Mouse (Mus musculus) right cerebral cortex, postnatal 25 days (tissue): Measurements from ENCODE around the gene Otud4.
A peak's percentile ranks its signal among the peaks of the same experiment; 100 is the strongest.
"Not testable (repeated sequence)": the region's sequence is repeated elsewhere in the genome, so short reads cannot be mapped to it uniquely, and the experiment has no call there.

Source experiments
- DNase-seq: peaks from one replicate; pipeline ENCODE4 v3.0.0; 2022

Gene Otud4

GRCm38 (mm10) chr8:79638707-79639549 is 490 bp upstream of the Otud4 start:
- peak; percentile 99 for DNase-seq

GRCm38 (mm10) chr8:79641119-79641518 is 1.7 kb downstream of the Otud4 start:
- no peak for DNase-seq

- no peak for DNase-seq
Observed at GRCm38 (mm10) chr8:79649569-79649968, 10.2 kb downstream of the Otud4 start.

DNA sequence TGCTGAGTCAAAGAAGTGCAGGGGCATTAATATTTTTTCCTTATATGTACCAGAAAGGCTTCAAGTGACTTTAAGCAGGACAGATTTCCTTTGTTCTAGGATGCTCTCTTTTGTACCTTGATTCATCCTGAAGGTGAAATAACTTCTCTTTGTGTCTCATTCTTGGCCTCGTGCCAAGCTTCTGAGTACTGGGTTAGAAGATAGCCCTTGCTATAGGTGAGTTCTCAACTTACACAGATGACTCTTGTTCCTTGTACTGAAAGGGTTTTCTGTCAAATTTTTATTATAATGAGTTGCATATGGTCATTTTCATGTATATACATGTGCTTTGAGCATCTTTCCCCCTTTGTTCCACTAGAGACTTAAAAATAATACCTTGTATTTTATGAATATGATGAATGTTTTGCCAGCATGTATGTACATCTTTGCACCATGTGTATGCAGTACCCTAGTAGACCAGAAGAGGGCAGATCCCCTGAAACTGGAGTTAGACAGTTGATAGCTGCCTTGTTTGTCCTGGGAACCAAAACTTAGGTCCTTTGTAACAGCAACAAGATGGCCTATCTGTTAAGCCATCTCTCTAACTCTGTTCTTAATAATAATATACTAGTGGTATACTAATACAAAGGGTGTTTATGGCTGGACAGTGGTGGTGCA is 10.9 kb downstream of the Otud4 start:
- DNase-seq: no peak

DNA sequence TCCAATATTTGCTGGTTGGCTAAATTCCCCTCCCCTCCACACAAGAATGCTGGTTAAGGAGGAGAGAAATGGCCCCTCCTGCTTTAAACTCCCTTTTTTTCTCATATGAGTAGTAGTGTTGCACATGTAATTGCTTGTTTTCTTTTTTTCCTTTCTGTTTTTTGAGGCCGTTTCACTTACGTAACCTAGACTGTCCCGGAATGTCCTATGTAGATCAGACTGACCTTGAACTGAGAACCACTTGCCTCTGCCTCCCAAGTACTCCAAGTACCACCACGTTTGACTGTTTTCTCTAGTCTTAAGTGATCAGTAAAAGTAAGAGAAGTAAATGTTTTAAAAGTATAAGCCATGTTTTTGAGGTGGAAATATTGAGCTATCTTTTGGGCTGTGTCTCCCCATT is 14.3 kb downstream of the Otud4 start:
- no peak for DNase-seq

DNA sequence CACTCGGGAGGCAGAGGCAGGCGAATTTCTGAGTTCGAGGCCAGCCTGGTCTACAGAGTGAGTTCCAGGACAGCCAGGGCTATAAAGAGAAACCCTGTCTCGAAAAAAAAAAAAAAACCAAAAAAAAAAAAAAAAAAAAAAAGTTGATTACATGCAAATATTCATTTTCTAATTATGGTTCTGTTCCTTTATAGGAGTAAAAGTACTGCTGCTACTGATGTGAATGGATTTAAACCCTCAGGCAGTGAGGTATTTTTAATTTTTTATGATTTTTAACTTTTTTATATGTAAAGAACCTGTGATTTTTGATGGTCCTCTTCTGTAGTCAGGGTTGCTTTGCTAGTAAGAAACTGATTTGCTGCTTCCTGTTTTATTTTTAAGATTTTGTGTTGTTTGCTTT is 19.3 kb downstream of the Otud4 start:
- DNase-seq: not testable (repeated sequence)

- no peak for DNase-seq
Observed at GRCm38 (mm10) chr8:79676461-79676860, 37.0 kb downstream of the Otud4 start.

GRCm38 (mm10) chr8:79679005-79679404 is 39.6 kb downstream of the Otud4 start:
- DNase-seq: no peak

DNA sequence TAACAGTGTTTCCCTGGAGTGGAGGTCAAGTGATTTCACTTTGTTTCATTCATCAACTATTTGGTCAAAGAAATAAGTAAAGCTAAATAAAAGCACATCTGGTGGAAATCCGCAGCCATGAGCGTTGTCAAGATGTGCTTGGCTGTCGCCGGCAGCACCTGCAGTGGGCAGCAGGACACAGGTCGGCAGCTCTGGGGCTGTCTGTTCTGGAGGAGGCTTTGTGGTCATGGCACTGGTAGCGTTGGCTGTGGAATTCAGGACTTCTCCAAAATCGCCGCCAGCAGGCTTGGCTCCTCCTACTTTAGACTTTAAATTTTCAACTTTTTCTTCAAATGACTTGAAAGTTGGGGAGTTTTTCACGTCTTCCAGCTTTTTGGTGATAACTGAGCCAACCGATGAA is 40.7 kb downstream of the Otud4 start:
- not testable (repeated sequence) for DNase-seq

DNA sequence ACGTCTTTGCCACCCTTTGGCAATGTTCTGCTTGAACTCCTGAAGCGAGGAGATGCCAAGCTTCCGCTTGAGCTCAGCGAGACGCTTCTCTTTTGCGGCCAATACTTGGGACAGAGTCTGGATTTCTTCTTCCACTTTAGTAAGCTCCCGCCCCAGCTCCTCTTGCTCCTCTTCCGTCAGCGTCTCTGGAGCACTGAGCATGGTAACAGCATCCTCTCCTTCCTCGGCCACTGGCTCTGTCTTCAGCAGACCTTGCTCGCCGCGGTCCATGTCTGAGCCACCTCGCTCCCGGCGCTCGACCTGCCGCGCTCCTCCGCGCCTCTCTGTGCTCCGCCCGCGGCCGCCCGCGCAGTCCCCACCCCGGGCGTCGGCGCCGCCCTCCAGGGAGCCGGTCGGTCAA is 41.1 kb downstream of the Otud4 start:
- peak; percentile 19 for DNase-seq

- no peak for DNase-seq
Observed at GRCm38 (mm10) chr8:79680965-79681364, 41.5 kb downstream of the Otud4 start.

DNA sequence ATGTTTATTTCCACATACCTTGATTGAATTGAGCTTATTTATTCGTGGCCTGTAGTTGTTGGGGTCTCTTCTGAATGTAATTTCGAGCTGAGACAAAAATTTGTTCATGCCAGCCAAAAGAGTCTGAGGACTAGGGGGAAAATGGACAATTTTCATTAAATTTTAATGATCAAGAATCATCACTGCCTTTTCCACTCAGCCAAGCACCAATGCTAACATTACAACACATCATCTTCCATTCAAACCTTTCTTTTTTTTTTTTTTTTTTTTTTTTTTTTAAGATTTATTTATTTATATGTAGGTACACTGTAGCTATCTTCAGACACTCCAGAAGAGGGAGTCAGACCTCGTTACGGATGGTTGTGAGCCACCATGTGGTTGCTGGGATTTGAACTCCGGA is 46.5 kb downstream of the Otud4 start:
- not testable (repeated sequence) for DNase-seq

DNA sequence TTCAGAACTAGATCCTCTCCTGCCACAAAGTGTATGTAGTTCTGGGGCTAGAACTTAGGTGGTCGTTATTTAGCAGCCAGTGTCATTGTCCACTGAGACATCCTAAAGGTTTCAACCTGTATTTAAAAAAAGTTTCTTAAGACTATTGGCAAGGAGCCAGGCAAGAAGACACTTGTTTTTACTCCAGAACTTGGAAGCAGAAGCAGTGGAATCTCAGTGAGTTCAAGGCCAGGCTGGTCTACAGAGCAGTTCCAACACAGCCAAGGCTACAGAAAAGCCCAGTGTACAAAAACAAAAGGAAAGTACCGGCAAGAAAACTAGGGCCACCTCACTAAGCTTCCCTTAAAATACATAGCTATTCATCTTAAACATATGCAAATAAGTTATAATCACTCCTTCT is 53.1 kb downstream of the Otud4 start:
- no peak for DNase-seq

DNA sequence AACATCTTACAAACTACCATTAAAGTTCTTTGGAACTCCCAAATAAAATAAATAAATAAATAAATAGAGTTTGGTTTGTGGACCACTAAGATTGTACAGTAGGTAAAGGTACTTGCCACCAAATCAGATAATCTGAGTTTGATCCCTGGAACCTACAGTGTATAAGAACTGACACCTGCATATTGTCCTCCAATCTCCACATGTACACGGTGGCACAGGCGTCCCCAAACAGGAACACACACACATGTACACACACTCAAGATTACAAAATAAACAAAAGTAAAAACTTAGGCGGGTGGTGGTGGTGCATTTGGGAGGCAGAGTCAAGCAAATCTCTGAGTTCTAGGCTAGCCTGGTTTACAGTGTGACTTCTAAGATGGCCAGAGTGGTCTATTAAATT is 67.3 kb downstream of the Otud4 start:
- DNase-seq: no peak

DNA sequence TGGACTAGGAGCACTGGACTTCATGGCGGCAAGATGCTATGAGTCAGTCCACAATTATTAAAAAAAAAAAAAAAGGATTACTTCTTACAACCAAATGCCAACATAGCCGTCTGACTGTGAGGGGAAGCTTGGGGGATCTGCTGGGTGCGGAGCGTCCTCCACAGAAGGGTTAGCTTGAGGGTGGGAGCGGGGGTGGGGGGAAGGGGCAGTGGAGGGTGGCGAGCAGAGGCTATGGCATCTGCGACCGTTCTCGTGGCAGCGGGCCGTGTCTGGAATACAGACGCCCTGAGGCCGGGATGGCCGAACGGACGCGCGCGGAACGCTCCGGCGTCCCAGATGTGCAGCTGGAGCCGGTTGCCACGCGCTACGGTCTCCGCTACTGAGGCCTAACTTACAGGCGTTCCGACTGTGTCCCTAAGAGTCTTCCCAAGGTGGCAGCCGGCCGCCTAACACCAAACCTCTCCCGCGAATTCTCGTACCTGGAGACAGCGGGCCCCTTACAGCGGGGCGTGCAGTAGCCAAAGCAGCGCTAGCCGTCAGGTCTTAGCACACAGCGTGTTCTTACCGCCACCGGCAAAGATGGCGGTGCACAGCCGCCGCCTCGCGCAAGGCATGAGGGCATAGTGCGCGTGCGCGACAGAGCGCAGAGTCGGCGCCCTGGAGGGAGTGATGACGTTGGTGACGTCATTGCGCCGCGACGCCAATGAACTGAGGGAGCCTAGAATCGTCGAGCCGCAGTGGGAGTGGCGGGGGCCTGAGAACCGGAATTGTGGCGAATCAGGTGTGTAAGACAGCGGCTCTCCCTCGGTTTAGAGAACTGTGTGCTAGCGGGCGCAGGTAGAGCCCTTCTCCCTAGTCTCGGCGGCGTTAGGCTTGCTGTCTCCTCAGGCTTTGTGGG is 71.9 kb downstream of the Otud4 start, which contains the start of the genes Abce1 and Anapc10:
Gene Abce1, minus strand, starts transcription at position 677 of the 898 bp plus-strand sequence.
Gene Anapc10, plus strand, starts transcription at position 757 of the 898 bp plus-strand sequence.
- peak; percentile 98 for DNase-seq

GRCm38 (mm10) chr8:79712676-79713075 is 73.3 kb downstream of the Otud4 start:
- DNase-seq: no peak

GRCm38 (mm10) chr8:79721537-79721936 is 82.1 kb downstream of the Otud4 start:
- DNase-seq: no peak

- no peak for DNase-seq
Observed at GRCm38 (mm10) chr8:79723308-79723707, 83.9 kb downstream of the Otud4 start.

DNA sequence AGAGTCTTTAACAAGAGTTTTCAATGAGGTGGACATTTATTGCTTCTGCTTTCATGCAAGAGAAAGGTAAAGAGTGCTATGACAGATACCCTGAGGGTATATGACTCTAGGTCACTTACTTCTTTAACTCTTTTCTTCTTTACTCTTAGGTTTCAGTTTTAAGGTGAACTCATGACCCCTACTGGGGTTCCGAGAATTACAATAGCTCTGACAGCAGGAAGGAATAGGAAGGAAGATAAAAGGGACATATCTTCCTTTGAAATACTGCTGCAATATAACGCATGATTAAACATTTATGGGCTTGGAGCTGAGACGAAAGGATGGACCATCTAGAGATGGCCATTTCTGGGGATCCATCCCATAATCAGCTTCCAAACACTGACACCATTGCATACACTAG is 85.2 kb downstream of the Otud4 start:
- DNase-seq: no peak
